Mouse (Mus musculus) G1E (cell line): ENCODE measurements at regions not wholly inside any gene's neighbourhood (a gene's known extent, or its start where the extent isn't known, plus 50 kb on each side); places are given as distances from the start of the nearest gene placed in this dataset.

Source experiments
- CTCF ChIP-seq: IDR thresholded peaks from 2 replicates; pipeline ENCODE4 v1.5.1; 2012; ENCODE audit warnings: low read depth, low read length, inconsistent platforms, mixed read lengths
- GATA1 ChIP-seq: IDR thresholded peaks from 2 replicates; pipeline ENCODE4 v1.6.1; 2012; ENCODE audit warnings: borderline replicate concordance, low read length, inconsistent platforms, mixed read lengths

- TF ChIP-seq CTCF (no peak), GATA1 (no peak)
Measured at GRCm38 (mm10) chr3:58206776-58207398, 207.6 kb upstream of the Tsc22d2 start.
